Mouse (Mus musculus): ENCODE data around the gene Ankrd65. TPM values are rescaled to one million over a fixed set of nuclear protein-coding genes. Genes with fewer than 3 reads are reported as not detected.

Ankrd65 gene
- total and polyA plus RNA-seq, 3 experiments: 0.41 TPM; not detected in 2

GRCm38 (mm10) chr4:155841003-155841454 lies 50.8 kb downstream of the Ankrd65 start:
- no peak for TF ChIP-seq EP300 (IDR thresholded peaks at IDR 0.05; ENCODE audit: insufficient read depth, low read depth, low read length)
- TF ChIP-seq CTCF (IDR thresholded peaks at IDR 0.05): peak; percentile 61
- TF ChIP-seq POLR2A (IDR thresholded peaks at IDR 0.05; ENCODE audit: insufficient read depth, low read depth, low read length): peak; percentile 36; the same call in 1 of the 2 replicates
- Histone ChIP-seq H3K27ac (peak overlapping the region; percentile 79), H3K79me2 (replicated peaks; ENCODE audit: control insufficient read depth, insufficient read depth, low read length) (no peaks in the 10 kb centered on the region), H3K4me1 (ENCODE audit: control insufficient read depth, insufficient read depth, low read length) (peaks cover 19% of the 10 kb centered on the region), H3K36me3 (ENCODE audit: control insufficient read depth, insufficient read depth, low read length) (no peaks in the 10 kb centered on the region), H3K27me3 (ENCODE audit: control insufficient read depth, insufficient read depth, low read length) (no peaks in the 10 kb centered on the region), H3K9ac (ENCODE audit: low read depth, low read length) (peak overlapping the region; percentile 80), H3K4me3 (peak overlapping the region; percentile 53)
- intact Hi-C loops (cut with DNase I): no loop called here
- under 1% methylated on average over 32 of the region's 32 CpGs for WGBS
- peak; percentile 74 to 76 for DNase-seq

GRCm38 (mm10) chr4:155841651-155842270 lies 51.5 kb downstream of the Ankrd65 start:
- peaks cover 23% of the 10 kb centered on the region for H3K4me1 ChIP-seq (ENCODE audit: control insufficient read depth, insufficient read depth, low read length)
- H3K9ac ChIP-seq (ENCODE audit: low read depth, low read length): no peak overlapping the region
- peak; percentile 19 to 27 for DNase-seq
- WGBS: 65% methylated on average over 38 of the region's 38 CpGs
- no peak for TF ChIP-seq CTCF (IDR thresholded peaks at IDR 0.05)
- TF ChIP-seq EP300 (IDR thresholded peaks at IDR 0.05; ENCODE audit: insufficient read depth, low read depth, low read length): no peak
- TF ChIP-seq POLR2A (IDR thresholded peaks at IDR 0.05; ENCODE audit: insufficient read depth, low read depth, low read length): no peak
- no peak overlapping the region for H3K27ac ChIP-seq
- H3K36me3 ChIP-seq (ENCODE audit: control insufficient read depth, insufficient read depth, low read length): no peaks in the 10 kb centered on the region
- H3K4me3 ChIP-seq: no peak overlapping the region
- H3K27me3 ChIP-seq (ENCODE audit: control insufficient read depth, insufficient read depth, low read length): no peaks in the 10 kb centered on the region
- intact Hi-C loops (cut with DNase I): no loop called here
- H3K79me2 ChIP-seq (replicated peaks; ENCODE audit: control insufficient read depth, insufficient read depth, low read length): no peaks in the 10 kb centered on the region

GRCm38 (mm10) chr4:155843231-155843630 lies 53.0 kb downstream of the Ankrd65 start:
- H3K79me2 ChIP-seq (replicated peaks; ENCODE audit: control insufficient read depth, insufficient read depth, low read length): peaks cover 6% of the 10 kb centered on the region
- H3K36me3 ChIP-seq (ENCODE audit: control insufficient read depth, insufficient read depth, low read length): no peaks in the 10 kb centered on the region
- no peak for DNase-seq
- 71% methylated on average over 5 of the region's 5 CpGs for WGBS
- no peak overlapping the region for H3K9ac ChIP-seq (ENCODE audit: low read depth, low read length)
- H3K27me3 ChIP-seq (ENCODE audit: control insufficient read depth, insufficient read depth, low read length): no peaks in the 10 kb centered on the region
- no peak overlapping the region for H3K27ac ChIP-seq
- peaks cover 18% of the 10 kb centered on the region for H3K4me1 ChIP-seq (ENCODE audit: control insufficient read depth, insufficient read depth, low read length)
- TF ChIP-seq EP300 (IDR thresholded peaks at IDR 0.05; ENCODE audit: insufficient read depth, low read depth, low read length) (no peak), CTCF (IDR thresholded peaks at IDR 0.05) (no peak), POLR2A (IDR thresholded peaks at IDR 0.05; ENCODE audit: insufficient read depth, low read depth, low read length) (no peak)
- no peak overlapping the region for H3K4me3 ChIP-seq
- intact Hi-C loops (cut with DNase I): no loop called here

DNA sequence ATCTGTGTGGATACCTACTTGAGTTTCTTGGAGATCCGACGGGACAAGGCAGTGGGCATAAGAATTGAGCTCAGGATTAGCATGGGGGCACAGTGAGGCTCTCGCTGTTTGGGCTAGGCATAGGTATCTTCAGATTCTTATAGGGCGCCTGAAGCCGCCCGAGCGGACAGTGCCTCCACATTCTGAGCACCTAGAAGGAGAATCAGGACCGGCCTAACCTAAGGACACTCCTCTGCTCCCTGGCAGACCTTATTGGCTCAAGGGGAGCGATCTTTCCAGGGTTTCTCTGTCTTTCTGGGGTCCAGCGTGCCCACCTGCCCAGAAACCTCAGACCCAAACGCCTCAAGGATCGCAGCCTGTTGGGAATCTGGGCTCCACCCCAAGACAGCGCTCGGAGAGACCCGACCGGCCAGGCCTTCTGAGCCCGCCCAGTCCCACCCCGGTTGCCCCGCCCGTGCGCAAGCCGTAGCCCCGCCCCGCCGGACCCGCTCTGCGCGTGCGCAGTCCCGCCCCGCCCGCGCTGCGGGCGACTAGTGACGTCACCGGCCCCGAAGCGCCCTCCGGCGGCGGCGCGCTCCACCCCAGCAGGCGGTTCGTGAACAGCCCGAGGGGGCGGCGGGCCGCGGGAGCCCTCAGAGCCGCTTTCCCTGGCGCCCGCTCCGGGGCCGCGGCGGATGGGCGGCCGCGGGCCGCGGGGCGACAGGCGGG lies 56.8 kb downstream of the Ankrd65 start, which contains the start of gene Dvl1:
Gene Dvl1 (plus strand): TSS at position 532 of the 708 bp plus-strand sequence.
- Histone ChIP-seq H3K79me2 (replicated peaks; ENCODE audit: control insufficient read depth, insufficient read depth, low read length) (peaks cover 6% of the 10 kb centered on the region), H3K27me3 (ENCODE audit: control insufficient read depth, insufficient read depth, low read length) (no peaks in the 10 kb centered on the region), H3K9ac (ENCODE audit: low read depth, low read length) (peak within 1 kb of the TSS; percentile 99), H3K27ac (peak within 1 kb of the TSS; percentile 90), H3K4me3 (peak within 1 kb of the TSS; percentile 96), H3K4me1 (ENCODE audit: control insufficient read depth, insufficient read depth, low read length) (peaks cover 35% of the 10 kb centered on the region), H3K36me3 (ENCODE audit: control insufficient read depth, insufficient read depth, low read length) (no peaks in the 10 kb centered on the region)
- TF ChIP-seq POLR2A (IDR thresholded peaks at IDR 0.05; ENCODE audit: insufficient read depth, low read depth, low read length): peak; percentile 95
- TF ChIP-seq CTCF (IDR thresholded peaks at IDR 0.05): peak; percentile 64
- TF ChIP-seq EP300 (IDR thresholded peaks at IDR 0.05; ENCODE audit: insufficient read depth, low read depth, low read length): 0 out of 2 replicates have a peak, but pooled peaks have one; percentile 33
- intact Hi-C loops (cut with DNase I): no loop called here
- peak; percentile 95 to 99 for DNase-seq
- WGBS: 2% methylated on average over 47 of the region's 65 CpGs

GRCm38 (mm10) chr4:155847591-155848352 lies 57.5 kb downstream of the Ankrd65 start:
- DNase-seq: peak in 1 of 2 experiments; percentile 65
- H3K36me3 ChIP-seq (ENCODE audit: control insufficient read depth, insufficient read depth, low read length): no peaks in the 10 kb centered on the region
- 1% methylated on average over 61 of the region's 69 CpGs for WGBS
- H3K27ac ChIP-seq: peak overlapping the region; percentile 75
- peak overlapping the region; percentile 96 for H3K4me3 ChIP-seq
- peak overlapping the region; percentile 99 for H3K9ac ChIP-seq (ENCODE audit: low read depth, low read length)
- H3K79me2 ChIP-seq (replicated peaks; ENCODE audit: control insufficient read depth, insufficient read depth, low read length): peaks cover 6% of the 10 kb centered on the region
- peaks cover 38% of the 10 kb centered on the region for H3K4me1 ChIP-seq (ENCODE audit: control insufficient read depth, insufficient read depth, low read length)
- intact Hi-C loops (cut with DNase I): no loop called here
- no peaks in the 10 kb centered on the region for H3K27me3 ChIP-seq (ENCODE audit: control insufficient read depth, insufficient read depth, low read length)
- TF ChIP-seq EP300 (IDR thresholded peaks at IDR 0.05; ENCODE audit: insufficient read depth, low read depth, low read length) (no peak), CTCF (IDR thresholded peaks at IDR 0.05) (no peak), POLR2A (IDR thresholded peaks at IDR 0.05; ENCODE audit: insufficient read depth, low read depth, low read length) (no peak)

Data from heart, adult 2 months (tissue).